Mouse (Mus musculus) midbrain, embryonic 11.5 days (tissue): ENCODE measurements around the gene H2-DMb1. TPM values are rescaled to one million over a fixed set of nuclear protein-coding genes. Genes with fewer than 3 reads are reported as not detected.
"Not testable (repeated sequence)": the region's sequence is repeated elsewhere in the genome, so short reads cannot be mapped to it uniquely, and the experiment has no call there.

ENCODE experiments used
- ATAC-seq: fragments of 200-750 bp; cut with Nextera tagmentation; 2 replicates; pipeline ENCODE4 v1.8.0; 2017; ENCODE audit warnings: moderate TSS enrichment, moderate library complexity; ENCODE audit not compliant: low FRiP score
- DNase-seq: peaks from one replicate; pipeline ENCODE4 v3.0.0; 2015; ENCODE audit warnings: low spot score; ENCODE audit errors: missing footprints
- H3K27ac ChIP-seq: fragments of 300-500 bp; sonication (generic); 2 replicates; pipeline ENCODE4 v1.5.1; 2014; ENCODE audit warnings: low read depth, low read length
- H3K27me3 ChIP-seq: fragments of 300-500 bp; sonication (generic); 2 replicates; pipeline ENCODE4 v1.6.1; 2014; ENCODE audit warnings: mild to moderate bottlenecking, low read length, moderate library complexity, mixed read lengths; ENCODE audit not compliant: control insufficient read depth, insufficient read depth
- H3K36me3 ChIP-seq: fragments of 300-500 bp; sonication (generic); 2 replicates; pipeline ENCODE4 v1.6.1; 2014; ENCODE audit warnings: mild to moderate bottlenecking, low read length, moderate library complexity, mixed read lengths; ENCODE audit not compliant: control insufficient read depth, insufficient read depth
- H3K4me1 ChIP-seq: fragments of 300-500 bp; sonication (generic); 2 replicates; pipeline ENCODE4 v1.6.1; 2014; ENCODE audit warnings: low read length; ENCODE audit not compliant: control insufficient read depth, insufficient read depth
- H3K4me2 ChIP-seq: fragments of 300-500 bp; sonication (generic); 2 replicates; pipeline ENCODE4 v1.6.1; 2014; ENCODE audit warnings: mild to moderate bottlenecking, moderate library complexity
- H3K4me3 ChIP-seq: fragments of 300-500 bp; sonication (generic); 2 replicates; pipeline ENCODE4 v1.5.1; 2014; ENCODE audit warnings: low read depth, low read length
- H3K9ac ChIP-seq: fragments of 300-500 bp; sonication (generic); 2 replicates; pipeline ENCODE4 v1.6.1; 2014; ENCODE audit warnings: low read length
- H3K9me3 ChIP-seq: fragments of 300-500 bp; sonication (generic); 2 replicates; pipeline ENCODE4 v1.6.1; 2016; ENCODE audit warnings: low read length; ENCODE audit not compliant: control insufficient read depth
- WGBS: fragments of 180-500 bp; shearing (Covaris S2); extraction: QIAGEN DNeasy Blood & Tissue Kit; methylation state at CpG from one replicate; pipeline ENCODE4 v1.1.7; 2014; 5-methylcytosine and 5-hydroxymethylcytosine counted together
- polyA plus RNA-seq: library from polyadenylated mRNA; unstranded; fragments of >200 nt; fragmentation: Nextera tagmentation; extraction: Ambion mirVana; gene quantifications from 2 replicates; pipeline ENCODE4 v1.2.1, GENCODE M21; 2014

The H2-DMb1 gene
- polyA plus RNA-seq, 1 experiment from 2014 or later: 0.38 TPM

GRCm38 (mm10) chr17:34138655-34139054 is 14.2 kb upstream of the H2-DMb1 start:
- no peaks in the 10 kb centered on the region for H3K36me3 ChIP-seq
- no peak overlapping the region for H3K9ac ChIP-seq
- H3K4me1 ChIP-seq: peaks cover 3% of the 10 kb centered on the region; the same call in 1 of the 2 replicates
- no peak overlapping the region for H3K4me2 ChIP-seq
- no peaks in the 10 kb centered on the region for H3K9me3 ChIP-seq
- ATAC-seq: no peak
- 81% methylated on average over 7 of the region's 7 CpGs for WGBS
- H3K4me3 ChIP-seq: no peak overlapping the region
- peaks cover 23% of the 10 kb centered on the region for H3K27me3 ChIP-seq
- DNase-seq: no peak
- no peak overlapping the region for H3K27ac ChIP-seq

GRCm38 (mm10) chr17:34139416-34139815 is 13.5 kb upstream of the H2-DMb1 start:
- WGBS: 1% methylated on average over 16 of the region's 16 CpGs
- H3K36me3 ChIP-seq: no peaks in the 10 kb centered on the region
- H3K4me3 ChIP-seq: peak overlapping the region; percentile 30
- peak overlapping the region; percentile 37; the same call in 1 of the 2 replicates for H3K9ac ChIP-seq
- H3K4me1 ChIP-seq: peaks cover 3% of the 10 kb centered on the region; the same call in 1 of the 2 replicates
- H3K4me2 ChIP-seq: peak overlapping the region; percentile 51
- no peaks in the 10 kb centered on the region for H3K9me3 ChIP-seq
- DNase-seq (peak; percentile 90), ATAC-seq (no peak)
- H3K27me3 ChIP-seq: peaks cover 23% of the 10 kb centered on the region
- H3K27ac ChIP-seq: no peak overlapping the region

GRCm38 (mm10) chr17:34140240-34140639 is 12.6 kb upstream of the H2-DMb1 start:
- ATAC-seq: no peak
- Histone ChIP-seq H3K4me1 (peaks cover 3% of the 10 kb centered on the region; the same call in 1 of the 2 replicates), H3K9ac (no peak overlapping the region), H3K36me3 (no peaks in the 10 kb centered on the region), H3K4me3 (no peak overlapping the region), H3K27ac (no peak overlapping the region), H3K4me2 (0 out of 2 replicates have a peak overlapping the region, but pooled peaks have one; percentile 51), H3K9me3 (no peaks in the 10 kb centered on the region), H3K27me3 (peaks cover 23% of the 10 kb centered on the region)
- WGBS: 20% methylated on average over 5 of the region's 5 CpGs
- DNase-seq: no peak

- no peak overlapping the region for H3K4me3 ChIP-seq
- H3K27ac ChIP-seq: no peak overlapping the region
- no peak overlapping the region for H3K9ac ChIP-seq
- no peak overlapping the region for H3K4me2 ChIP-seq
- peaks cover 3% of the 10 kb centered on the region; the same call in 1 of the 2 replicates for H3K4me1 ChIP-seq
- H3K36me3 ChIP-seq: no peaks in the 10 kb centered on the region
- peaks cover 23% of the 10 kb centered on the region for H3K27me3 ChIP-seq
- DNase-seq (no peak), ATAC-seq (no peak)
- WGBS: 52% methylated on average over 4 of the region's 4 CpGs
- no peaks in the 10 kb centered on the region for H3K9me3 ChIP-seq
Observed at GRCm38 (mm10) chr17:34141448-34141847, 11.4 kb upstream of the H2-DMb1 start.

GRCm38 (mm10) chr17:34142456-34143010 is 10.3 kb upstream of the H2-DMb1 start:
- Histone ChIP-seq H3K27me3 (peaks cover 23% of the 10 kb centered on the region), H3K9ac (no peak overlapping the region), H3K27ac (no peak overlapping the region), H3K4me3 (no peak overlapping the region), H3K4me1 (peaks cover 3% of the 10 kb centered on the region; the same call in 1 of the 2 replicates), H3K4me2 (no peak overlapping the region), H3K36me3 (no peaks in the 10 kb centered on the region), H3K9me3 (no peaks in the 10 kb centered on the region)
- DNase-seq (no peak), ATAC-seq (no peak)
- WGBS: 87% methylated on average over 7 of the region's 7 CpGs

- 33% methylated on average over 7 of the region's 7 CpGs for WGBS
- peaks cover 3% of the 10 kb centered on the region; the same call in 1 of the 2 replicates for H3K4me1 ChIP-seq
- ATAC-seq (no peak), DNase-seq (no peak)
- no peak within 1 kb of the TSS for H3K4me2 ChIP-seq
- no peak within 1 kb of the TSS for H3K4me3 ChIP-seq
- no peaks in the 10 kb centered on the region for H3K9me3 ChIP-seq
- no peaks in the 10 kb centered on the region for H3K36me3 ChIP-seq
- H3K9ac ChIP-seq: no peak within 1 kb of the TSS
- no peak within 1 kb of the TSS for H3K27ac ChIP-seq
- peaks cover 23% of the 10 kb centered on the region for H3K27me3 ChIP-seq
Observed at GRCm38 (mm10) chr17:34143033-34143432, 9.8 kb upstream of the H2-DMb1 start, which contains the start of gene H2-DMb2. Gene H2-DMb2 (plus strand): TSS chr17:34143307.

GRCm38 (mm10) chr17:34143461-34143860 is 9.4 kb upstream of the H2-DMb1 start:
- no peaks in the 10 kb centered on the region for H3K9me3 ChIP-seq
- WGBS: 83% methylated on average over 5 of the region's 5 CpGs
- no peaks in the 10 kb centered on the region for H3K36me3 ChIP-seq
- no peak overlapping the region for H3K4me2 ChIP-seq
- no peak for DNase-seq
- H3K27me3 ChIP-seq: peaks cover 19% of the 10 kb centered on the region
- no peak for ATAC-seq
- no peak overlapping the region for H3K27ac ChIP-seq
- H3K9ac ChIP-seq: no peak overlapping the region
- no peak overlapping the region for H3K4me3 ChIP-seq
- H3K4me1 ChIP-seq: peaks cover 3% of the 10 kb centered on the region; the same call in 1 of the 2 replicates

GRCm38 (mm10) chr17:34144221-34144620 is 8.7 kb upstream of the H2-DMb1 start:
- not testable (repeated sequence) for H3K27ac ChIP-seq, H3K9me3 ChIP-seq, DNase-seq, H3K9ac ChIP-seq, H3K4me3 ChIP-seq, H3K4me1 ChIP-seq, H3K4me2 ChIP-seq, ATAC-seq, H3K36me3 ChIP-seq
- 85% methylated on average over 4 of the region's 4 CpGs for WGBS
- H3K27me3 ChIP-seq: peaks cover 13% of the 10 kb centered on the region

GRCm38 (mm10) chr17:34144960-34145371 is 7.9 kb upstream of the H2-DMb1 start:
- no peaks in the 10 kb centered on the region for H3K4me1 ChIP-seq
- DNase-seq: no peak
- WGBS: 59% methylated on average over 3 of the region's 3 CpGs
- no peaks in the 10 kb centered on the region for H3K9me3 ChIP-seq
- H3K4me3 ChIP-seq: no peak overlapping the region
- no peak overlapping the region for H3K27ac ChIP-seq
- H3K27me3 ChIP-seq: peaks cover 9% of the 10 kb centered on the region
- no peak for ATAC-seq
- H3K9ac ChIP-seq: no peak overlapping the region
- no peaks in the 10 kb centered on the region for H3K36me3 ChIP-seq
- no peak overlapping the region for H3K4me2 ChIP-seq
